Comparison of ENCODE assay signal across 8 mouse cellular contexts in genomic region chr10:99577041-99577681, GRCm38 (mm10).
DNase-seq lines count a peak whose midpoint lies in the region; ATAC-seq lines count a peak whose summit lies in the region.

No protein-coding gene starts in this region.

- no peak overlapping the region for H3K9ac ChIP-seq in hindbrain, embryonic 16.5 days (ENCODE audit: low read depth, low read length)
- H3K9ac ChIP-seq in limb, embryonic 11.5 days (ENCODE audit: low read length): no peak overlapping the region

- no peak overlapping the region for H3K4me2 ChIP-seq in hindbrain, embryonic 16.5 days (ENCODE audit: low read length)
- no peak overlapping the region for H3K4me2 ChIP-seq in limb, embryonic 11.5 days (ENCODE audit: low read depth, severe bottlenecking)

- no peak overlapping the region for H3K27ac ChIP-seq in hindbrain, embryonic 16.5 days (ENCODE audit: low read depth, low read length)
- no peak overlapping the region for H3K27ac ChIP-seq in limb, embryonic 11.5 days (replicated peaks; ENCODE audit: low read depth, low read length)

- H3K4me1 ChIP-seq in hindbrain, embryonic 16.5 days (ENCODE audit: control insufficient read depth, insufficient read depth, low read depth, low read length): peaks cover 5% of the 10 kb centered on the region; the same call in 1 of the 2 replicates
- H3K4me1 ChIP-seq in limb, embryonic 11.5 days (ENCODE audit: control insufficient read depth, insufficient read depth, low read length): no peaks in the 10 kb centered on the region

- no peaks in the 10 kb centered on the region for H3K27me3 ChIP-seq in hindbrain, embryonic 16.5 days (replicated peaks; ENCODE audit: control insufficient read depth, insufficient read depth, low read length)
- H3K27me3 ChIP-seq in limb, embryonic 11.5 days (ENCODE audit: control insufficient read depth, insufficient read depth, low read length): no peaks in the 10 kb centered on the region

- no peaks in the 10 kb centered on the region for H3K36me3 ChIP-seq in hindbrain, embryonic 16.5 days (ENCODE audit: control insufficient read depth, insufficient read depth, low read length)
- no peaks in the 10 kb centered on the region for H3K36me3 ChIP-seq in limb, embryonic 11.5 days (ENCODE audit: control insufficient read depth, insufficient read depth, low read length)

- H3K4me3 ChIP-seq in hindbrain, embryonic 16.5 days (ENCODE audit: low read length): no peak overlapping the region
- H3K4me3 ChIP-seq in limb, embryonic 11.5 days (ENCODE audit: low read depth, low read length): no peak overlapping the region

- peak; percentile 43 for DNase-seq in urinary bladder, postnatal 14 days (ENCODE audit: low spot score)
- DNase-seq in urinary bladder, postnatal 4 days (ENCODE audit: low spot score in 2 of 2): no peak
- peak; percentile 33 for DNase-seq in adrenal gland, adult 8-10 months
- DNase-seq in embryo, embryonic 9.5 days (ENCODE audit: extremely low spot score): peak; percentile 70
- DNase-seq in limb, embryonic 11.5 days (ENCODE audit: low spot score): peak; percentile 73
- DNase-seq in naive thymus-derived CD4-positive, alpha-beta T cell, adult 2 months (ENCODE audit: low read depth): peak; percentile 80
- no peak for DNase-seq in urinary bladder, postnatal 10 days (ENCODE audit: low spot score)

- peak; percentile 51; the same call in 1 of the 2 replicates for ATAC-seq in hindbrain, embryonic 16.5 days
- peak; percentile 47; the same call in 1 of the 2 replicates for ATAC-seq in limb, embryonic 11.5 days (ENCODE audit: insufficient number of reproducible peaks, low FRiP score, low TSS enrichment, low read depth)

- WGBS in hindbrain, embryonic 16.5 days: 29% methylated on average over 12 of the region's 12 CpGs
- WGBS in limb, embryonic 11.5 days: 11% methylated on average over 12 of the region's 12 CpGs

- H3K9me3 ChIP-seq in hindbrain, embryonic 16.5 days (ENCODE audit: control insufficient read depth, low read length): no peaks in the 10 kb centered on the region
- H3K9me3 ChIP-seq in limb, embryonic 11.5 days (ENCODE audit: control insufficient read depth, low read length): no peaks in the 10 kb centered on the region

Comparison
In these comparisons a context has a peak if more than half of its experiments do, and no peak if none do; other contexts are left out.
1. DNase-seq: peak in urinary bladder, postnatal 14 days (single experiment), adrenal gland, adult 8-10 months (single experiment), embryo, embryonic 9.5 days (single experiment), limb, embryonic 11.5 days (single experiment) and naive thymus-derived CD4-positive, alpha-beta T cell, adult 2 months (single experiment); none in urinary bladder, postnatal 4 days (0 of 2) and urinary bladder, postnatal 10 days (single experiment).